8 mouse cellular contexts compared by ENCODE assay signal in genomic region chr5:32747650-32748375, GRCm38 (mm10). TPM values are rescaled to one million over a fixed set of nuclear protein-coding genes. Genes with fewer than 3 reads are reported as not detected.
DNase-seq lines count a peak whose midpoint lies in the region; TF ChIP-seq lines count a peak whose summit lies in the region.

No protein-coding gene starts in this region.

- no peaks in the 10 kb centered on the region for H3K36me3 ChIP-seq in testis, adult 2 months (ENCODE audit: control insufficient read depth, insufficient read depth, low read length)

- H3K27me3 ChIP-seq in testis, adult 2 months (ENCODE audit: control insufficient read depth, insufficient read depth, low read length): no peaks in the 10 kb centered on the region

- no peaks in the 10 kb centered on the region for H3K4me1 ChIP-seq in testis, adult 2 months (ENCODE audit: control insufficient read depth, insufficient read depth, low read length)
- H3K4me1 ChIP-seq in embryonic fibroblast, embryonic 13.5 days (ENCODE audit: control insufficient read depth, insufficient read depth, low read length): no peaks in the 10 kb centered on the region

- intact Hi-C loops in heart, postnatal 36 days (cut with DNase I): loop anchor here (1.0 kb wide), 2 partner anchors 32 to 160 kb away; no protein-coding TSS in a partner anchor

- H3K4me3 ChIP-seq in testis, adult 2 months (ENCODE audit: control insufficient read depth, low read depth, low read length): no peak overlapping the region
- H3K4me3 ChIP-seq in embryonic fibroblast, embryonic 13.5 days (ENCODE audit: insufficient read depth, low read length): no peak overlapping the region

- TF ChIP-seq CTCF in testis, adult 2 months (IDR thresholded peaks at IDR 0.05; ENCODE audit: control insufficient read depth, insufficient read depth, insufficient replicate concordance, low read depth, low read length): peak; percentile 46; the same call in 1 of the 2 replicates
- peak; percentile 63; the same call in 1 of the 2 replicates for TF ChIP-seq CTCF in embryonic fibroblast, embryonic 13.5 days (IDR thresholded peaks at IDR 0.05; ENCODE audit: borderline replicate concordance, insufficient read depth, low read length)

- no peak for DNase-seq in testis, postnatal 14 days (ENCODE audit: low spot score)
- DNase-seq in adrenal gland, postnatal 36 days: peak; percentile 51 to 60
- peak; percentile 57 to 61 for DNase-seq in heart, postnatal 36 days
- peak; percentile 57 to 60 for DNase-seq in layer of hippocampus, postnatal 36 days
- peak; percentile 68 for DNase-seq in mesoderm, embryonic 11.5 days (ENCODE audit: low read depth, low spot score)
- peak; percentile 63 for DNase-seq in thymus, postnatal 14 days

- H3K27ac ChIP-seq in testis, adult 2 months (ENCODE audit: control insufficient read depth, insufficient read depth, low read depth, low read length): no peak overlapping the region
- no peak overlapping the region for H3K27ac ChIP-seq in embryonic fibroblast, embryonic 13.5 days (ENCODE audit: insufficient read depth, low read length)

- no peak for TF ChIP-seq POLR2A in testis, adult 2 months (IDR thresholded peaks at IDR 0.05; ENCODE audit: control insufficient read depth, low read depth, low read length)
- TF ChIP-seq POLR2A in embryonic fibroblast, embryonic 13.5 days (IDR thresholded peaks at IDR 0.05; ENCODE audit: low read depth, low read length): no peak

RNA-seq across cellular contexts. Expression of gene Pisd, which starts 37.6 kb away (rescaled TPM):
- polyA plus RNA-seq in testis, adult 2 months (2012; rRNA removed): 26.4 and 28.7 TPM in 2 replicates
- 10 to 100 TPM; 51.9 to 66.8 TPM for total RNA-seq in adrenal gland, postnatal 36 days (2021)
- polyA plus RNA-seq in embryonic fibroblast, embryonic 13.5 days (2011; ENCODE audit: insufficient read length, low read depth, missing spikeins): 39.9 and 41.3 TPM in 2 replicates
- 10 to 100 TPM; 28.5 to 29.1 TPM for total RNA-seq in heart, postnatal 36 days (2021)
- 10 to 100 TPM; 64.1 to 68.3 TPM for total RNA-seq in layer of hippocampus, postnatal 36 days (2021)
